Mouse (Mus musculus): ENCODE results near the gene Frs3.

Gene Frs3

DNA sequence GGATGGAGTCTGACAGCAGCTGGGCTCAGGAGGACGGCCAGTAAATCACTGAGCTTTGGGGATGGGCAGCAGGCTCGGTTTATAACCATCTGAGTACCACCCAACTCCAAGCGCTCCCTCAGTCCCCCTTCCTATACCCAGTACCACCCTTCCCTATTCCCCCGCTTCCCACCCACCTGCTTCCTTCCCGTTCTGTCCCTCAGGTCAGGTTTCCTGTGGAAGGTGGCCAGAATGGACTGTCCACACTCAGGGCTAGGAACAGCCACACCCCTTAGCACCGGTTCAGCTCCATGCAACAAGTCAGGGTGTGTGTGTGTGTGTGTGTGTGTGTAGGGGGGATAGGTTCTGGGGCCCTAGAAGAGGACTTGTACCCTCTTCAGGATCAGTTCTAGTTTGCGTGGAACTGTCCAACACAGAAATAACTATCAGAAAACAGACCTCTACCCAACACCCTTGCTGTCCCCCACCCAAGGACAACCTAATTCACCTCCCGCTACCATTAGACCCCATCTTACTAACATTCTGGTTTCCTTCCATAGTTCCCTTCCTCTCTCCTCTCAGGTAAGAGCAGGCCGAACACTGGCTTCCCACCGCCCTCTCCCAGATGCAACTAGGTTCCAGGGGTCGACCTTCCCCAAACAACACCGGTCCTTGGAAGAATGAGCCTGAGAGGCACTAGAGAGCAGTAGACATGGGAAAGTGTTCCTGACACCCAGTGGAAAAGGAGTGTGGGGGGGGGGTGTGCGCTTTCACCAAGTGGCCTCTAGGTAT lies 5.0 kb downstream of the Frs3 start:
- DNase-seq = no peak

DNA sequence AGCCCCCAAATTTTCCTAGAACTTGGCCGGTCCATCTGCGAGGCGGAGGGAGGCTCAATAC lies 5.4 kb downstream of the Frs3 start, which contains the start of gene Gm21981:
Gm21981 (minus strand) TSS at position 14 of the 61 bp plus-strand sequence.
- DNase-seq = no peak

DNA sequence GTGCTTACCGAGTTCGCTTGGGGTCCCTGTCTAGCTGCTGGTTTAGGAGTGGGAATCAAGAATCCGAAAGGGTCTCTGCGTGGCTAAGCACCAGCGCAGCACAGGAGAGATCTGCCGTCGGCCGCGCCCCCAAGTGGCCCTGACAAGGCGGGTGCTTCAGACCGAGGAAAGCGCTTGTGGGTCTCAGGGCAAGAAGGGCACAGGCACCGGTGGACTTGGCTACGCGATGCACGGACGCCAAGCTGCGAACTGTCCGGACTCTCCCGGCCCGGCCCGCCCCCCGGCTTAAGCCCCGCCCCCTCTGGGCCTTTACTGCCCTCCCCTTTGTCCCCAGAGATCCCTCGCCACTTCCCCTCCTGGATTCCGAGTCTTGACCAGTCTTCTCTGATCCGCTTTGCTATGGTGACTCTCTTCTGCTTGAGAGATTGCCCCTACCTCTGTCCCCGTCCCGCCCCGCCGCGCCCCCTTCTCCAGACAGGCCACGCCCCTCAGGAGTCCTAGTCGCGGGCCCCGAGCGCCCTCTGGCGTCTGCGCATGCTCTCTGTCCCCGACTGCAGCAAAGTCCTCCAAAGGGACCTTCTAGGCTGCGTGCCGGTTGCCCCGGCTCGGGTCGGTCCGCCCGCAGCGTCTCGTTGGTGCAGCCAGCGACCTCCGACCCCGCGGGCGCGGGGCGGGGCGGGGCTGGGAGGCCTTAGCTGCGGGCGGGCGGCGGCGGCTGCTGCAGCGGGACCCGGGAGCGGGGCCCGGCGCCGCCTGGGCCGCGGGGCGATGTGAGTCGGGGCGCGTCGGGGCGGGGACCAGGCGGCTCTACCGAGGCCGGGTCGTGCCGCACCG lies 5.9 kb downstream of the Frs3 start, which contains the start of gene Prickle4:
Prickle4 (minus strand) TSS at position 234 of the 834 bp plus-strand sequence.
- DNase-seq = peak; percentile 88 to 89

DNA sequence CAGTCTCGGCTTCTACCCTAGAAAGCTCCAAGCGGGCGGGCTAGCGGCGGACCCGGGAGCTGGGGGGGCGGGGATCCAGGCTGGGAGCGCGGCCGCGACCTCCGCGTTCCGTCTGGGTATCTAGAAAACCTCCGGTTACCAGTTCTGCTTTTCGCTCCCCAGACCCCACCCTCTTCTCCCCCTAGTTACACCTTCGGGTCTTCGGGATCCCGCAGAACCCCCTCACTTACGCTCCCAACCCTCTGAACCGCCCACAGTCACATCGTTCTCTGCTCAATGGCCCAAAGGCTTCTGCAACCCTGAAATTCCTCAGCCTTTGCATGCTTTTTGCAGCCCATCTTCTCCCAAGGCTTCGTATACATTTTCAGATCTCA lies 6.5 kb downstream of the Frs3 start:
- DNase-seq = no peak

DNA sequence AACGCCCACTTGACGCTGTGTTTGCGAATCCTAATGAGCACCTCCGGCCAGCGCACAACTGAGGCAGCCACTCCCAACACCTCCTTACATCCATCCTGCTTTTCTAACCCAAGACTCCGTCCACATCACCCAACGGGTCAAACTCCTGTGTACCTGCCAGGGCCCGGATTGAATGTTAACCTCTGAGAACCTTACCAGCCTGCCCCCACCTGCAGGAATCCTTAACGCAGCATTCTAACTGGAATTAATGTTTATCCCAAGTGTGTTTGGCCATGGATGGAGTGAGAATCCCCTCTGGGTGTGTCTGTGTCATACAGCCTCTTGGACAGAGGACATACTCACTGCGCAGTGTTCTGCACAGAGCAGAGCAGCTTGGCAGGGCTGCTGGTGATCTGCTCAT lies 9.3 kb downstream of the Frs3 start:
- no peak for DNase-seq

DNA sequence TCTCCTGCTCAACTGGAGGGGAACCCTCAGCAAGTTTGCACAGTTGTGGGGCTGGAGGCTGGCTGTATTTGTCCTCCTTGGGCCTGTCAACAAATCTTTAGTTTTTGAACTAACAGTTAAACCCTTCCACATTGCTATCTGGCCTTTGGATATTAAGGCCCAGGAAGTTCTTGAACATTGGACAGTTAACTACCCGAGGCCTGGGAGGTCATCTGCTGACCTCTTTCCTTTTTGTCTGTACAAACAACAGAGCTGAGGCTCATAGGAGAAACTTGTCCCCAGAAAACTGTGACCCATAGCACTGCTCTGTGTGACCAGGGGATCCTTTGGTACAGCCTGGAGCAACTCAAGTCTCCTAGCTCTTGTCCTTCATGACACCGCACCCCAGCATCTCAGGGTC lies 10.2 kb downstream of the Frs3 start:
- DNase-seq = no peak

DNA sequence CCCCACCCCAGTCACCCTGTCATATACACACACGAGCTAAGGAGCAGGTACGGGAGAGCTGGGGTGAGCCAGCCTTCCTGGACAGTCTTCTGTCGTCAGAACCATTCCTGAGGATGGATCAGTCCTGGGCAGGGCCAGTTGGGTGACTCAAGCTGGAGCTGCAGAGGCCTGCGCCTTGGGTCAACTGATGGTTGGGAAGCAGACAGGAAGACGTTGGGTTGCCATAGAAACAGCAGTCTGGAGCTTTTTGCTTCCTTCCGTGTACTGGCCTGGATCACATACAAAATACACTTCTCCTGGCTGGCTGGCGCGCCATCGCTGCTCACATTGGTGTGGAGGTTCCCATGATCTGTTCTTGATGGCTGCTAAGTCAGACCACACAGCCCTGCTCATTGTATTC lies 13.0 kb downstream of the Frs3 start:
- DNase-seq = no peak

DNA sequence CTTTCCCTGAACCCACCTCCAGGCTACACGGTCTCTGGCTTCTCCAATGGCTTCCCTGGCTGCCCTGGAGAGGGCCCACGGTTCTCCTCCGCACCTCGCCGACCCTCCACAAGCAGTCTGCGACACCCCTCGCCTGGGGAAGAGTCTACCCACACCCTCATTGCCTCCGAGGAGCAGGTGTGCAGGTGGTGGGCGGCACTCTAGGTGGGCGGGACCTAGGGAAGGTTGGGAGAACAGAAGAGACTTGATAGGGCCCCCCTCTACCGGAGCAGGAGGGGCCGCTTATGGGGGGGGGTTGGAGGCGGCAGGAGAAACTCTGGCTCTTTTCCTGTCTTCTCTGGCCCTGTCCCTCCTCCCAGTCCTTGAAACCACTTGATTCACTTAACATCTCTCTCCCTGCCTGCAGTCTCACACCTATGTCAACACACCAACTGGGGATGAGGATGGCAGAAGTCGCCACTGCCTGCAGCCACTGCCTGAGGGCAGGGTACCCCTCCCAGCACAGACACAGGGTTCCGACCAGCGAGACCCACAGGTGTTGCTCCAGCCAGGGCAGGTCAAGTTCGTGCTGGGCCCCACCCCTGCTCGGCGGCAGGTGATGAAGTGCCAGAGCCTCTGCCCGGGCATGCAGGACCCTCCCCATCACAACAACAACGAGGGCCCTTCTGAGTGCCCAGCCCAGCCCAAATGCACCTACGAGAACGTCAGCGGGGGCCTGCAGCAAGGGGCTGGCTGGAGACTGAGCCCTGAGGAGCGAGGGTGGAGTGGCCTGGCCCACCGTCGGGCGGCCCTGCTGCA lies 13.9 kb downstream of the Frs3 start:
- DNase-seq = no peak

DNA sequence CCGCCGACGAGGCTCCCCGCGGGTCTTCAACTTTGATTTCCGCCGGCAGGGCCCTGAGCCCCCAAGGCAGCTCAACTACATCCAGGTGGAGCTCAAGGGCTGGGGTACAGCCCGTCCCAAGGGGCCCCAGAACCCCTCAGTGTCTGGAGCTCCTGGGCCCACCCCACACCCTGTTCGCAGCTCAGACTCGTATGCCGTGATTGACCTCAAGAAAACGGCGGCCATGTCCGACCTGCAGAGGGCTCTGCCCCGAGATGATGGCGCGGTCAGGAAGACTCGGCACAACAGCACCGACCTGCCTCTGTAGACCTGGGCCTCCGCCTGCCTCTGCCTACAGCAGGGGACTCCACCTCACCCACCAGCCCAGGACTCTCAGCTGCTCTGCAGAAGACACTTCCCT lies 14.7 kb downstream of the Frs3 start:
- DNase-seq = no peak

DNA sequence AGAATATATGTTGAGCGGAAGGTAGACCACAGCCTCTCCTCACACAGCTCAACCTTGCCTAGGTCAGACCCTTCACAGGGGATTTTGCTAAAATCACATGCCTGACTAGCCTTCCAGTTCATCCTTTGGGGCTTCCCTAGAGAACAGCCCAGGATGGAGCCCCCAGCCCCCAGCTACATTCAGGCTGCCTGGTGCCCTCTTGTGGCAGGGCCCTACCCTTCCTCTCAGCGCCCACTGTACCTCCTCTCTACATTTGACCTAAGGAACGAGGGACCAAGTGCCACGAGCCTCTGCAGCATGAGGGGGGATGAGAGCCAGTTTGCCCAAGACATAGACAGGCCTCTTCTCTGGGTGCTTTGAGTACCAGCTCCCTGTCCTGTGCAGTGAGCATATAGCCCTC lies 15.9 kb downstream of the Frs3 start:
- no peak for DNase-seq

DNA sequence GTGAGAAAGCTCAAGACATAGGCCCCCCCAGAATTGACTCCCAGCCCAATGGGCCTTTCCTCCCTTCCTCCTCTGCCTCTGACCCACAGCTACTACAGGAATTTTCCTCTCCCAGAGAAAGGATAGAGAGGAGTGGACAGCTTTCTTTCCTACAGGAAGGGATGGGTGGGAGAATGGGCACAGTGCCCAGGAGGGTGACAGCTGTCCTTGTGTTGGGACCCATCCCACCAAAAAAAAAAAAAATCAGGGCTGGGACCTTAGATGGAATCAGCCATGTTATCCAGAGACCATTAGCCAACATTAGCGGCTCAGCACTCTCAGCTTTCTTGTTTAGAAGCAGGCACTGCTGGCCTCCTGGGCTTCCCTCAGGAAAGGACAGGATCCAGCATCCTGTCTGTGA lies 17.4 kb downstream of the Frs3 start:
- no peak for DNase-seq

DNA sequence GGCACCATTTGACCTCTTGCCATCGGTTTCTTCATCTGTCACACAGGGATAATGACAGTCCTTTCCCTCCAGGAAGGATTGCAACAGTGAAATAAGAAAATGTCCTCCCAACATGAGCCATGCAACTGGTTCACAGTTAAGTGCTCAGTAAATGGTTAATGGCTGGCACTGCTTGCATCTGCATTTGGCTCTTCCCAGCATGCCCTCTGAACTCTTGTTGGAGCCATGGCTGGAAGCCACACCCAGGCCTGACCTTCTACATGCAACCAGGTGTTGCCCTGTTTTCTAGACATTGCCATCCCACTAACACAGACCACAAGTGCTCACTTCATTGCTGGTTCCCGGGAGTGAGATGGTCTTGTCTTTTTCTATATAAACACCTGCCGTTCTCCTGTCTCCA lies 19.1 kb downstream of the Frs3 start:
- DNase-seq = no peak

DNA sequence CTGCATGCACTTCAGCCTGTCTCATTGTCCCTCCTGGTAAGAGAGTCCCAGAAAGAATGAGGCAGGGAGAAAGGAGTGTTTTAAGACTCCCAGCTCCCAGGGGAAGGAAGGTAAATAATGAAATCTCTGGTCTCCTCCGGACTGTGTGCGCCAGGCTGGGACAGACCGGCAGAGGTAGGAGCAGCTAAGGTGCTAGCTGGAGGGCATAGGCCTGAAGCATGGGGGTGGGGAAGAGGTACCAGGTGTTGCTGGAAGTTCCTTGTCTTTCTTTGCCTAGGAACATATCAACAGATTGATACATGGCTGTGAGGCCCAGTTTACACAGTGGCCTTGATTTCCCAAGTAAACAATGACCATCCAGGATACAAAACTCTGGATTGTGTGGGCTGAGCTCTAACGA lies 20.1 kb downstream of the Frs3 start:
- no peak for DNase-seq

DNA sequence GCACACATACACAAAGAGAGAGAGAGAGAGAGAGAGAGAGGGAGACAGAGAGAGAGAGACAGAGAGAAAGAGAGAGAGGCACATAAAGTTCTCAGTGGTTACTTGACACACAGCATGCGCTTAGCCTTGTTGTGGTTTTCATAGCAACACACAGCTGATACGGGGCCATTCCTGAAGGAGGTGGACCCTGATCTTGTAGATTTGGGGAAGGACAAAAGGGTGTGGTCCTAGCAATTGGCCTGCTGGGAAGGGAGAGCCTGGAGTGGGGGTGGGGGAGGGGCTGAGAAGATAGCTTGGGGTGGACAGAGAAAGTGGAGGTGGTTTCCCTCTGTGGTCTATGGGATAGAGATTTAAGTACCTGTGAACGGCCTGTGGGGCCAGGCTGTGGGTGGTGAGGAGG lies 21.2 kb downstream of the Frs3 start:
- DNase-seq = no peak

DNA sequence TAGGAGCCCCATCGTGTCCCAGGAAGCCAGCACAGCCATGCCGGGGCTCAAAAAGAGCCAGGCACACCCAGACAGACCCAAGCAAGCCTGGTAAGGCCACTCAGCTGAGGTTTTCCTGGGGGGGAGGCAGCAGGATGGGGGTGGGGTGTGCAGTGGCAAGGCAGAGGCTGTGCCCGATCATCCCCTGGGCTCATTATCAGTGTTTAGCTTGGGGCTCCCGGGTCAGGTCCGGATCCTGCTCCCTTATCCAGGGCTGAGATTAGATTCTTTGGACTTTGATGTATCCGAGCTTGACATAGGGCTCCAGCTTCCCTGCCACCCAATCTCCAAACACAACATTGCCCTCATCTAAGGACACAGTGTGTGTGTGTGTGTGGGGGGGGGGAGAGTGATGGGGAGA lies 23.1 kb downstream of the Frs3 start:
- DNase-seq = no peak

DNA sequence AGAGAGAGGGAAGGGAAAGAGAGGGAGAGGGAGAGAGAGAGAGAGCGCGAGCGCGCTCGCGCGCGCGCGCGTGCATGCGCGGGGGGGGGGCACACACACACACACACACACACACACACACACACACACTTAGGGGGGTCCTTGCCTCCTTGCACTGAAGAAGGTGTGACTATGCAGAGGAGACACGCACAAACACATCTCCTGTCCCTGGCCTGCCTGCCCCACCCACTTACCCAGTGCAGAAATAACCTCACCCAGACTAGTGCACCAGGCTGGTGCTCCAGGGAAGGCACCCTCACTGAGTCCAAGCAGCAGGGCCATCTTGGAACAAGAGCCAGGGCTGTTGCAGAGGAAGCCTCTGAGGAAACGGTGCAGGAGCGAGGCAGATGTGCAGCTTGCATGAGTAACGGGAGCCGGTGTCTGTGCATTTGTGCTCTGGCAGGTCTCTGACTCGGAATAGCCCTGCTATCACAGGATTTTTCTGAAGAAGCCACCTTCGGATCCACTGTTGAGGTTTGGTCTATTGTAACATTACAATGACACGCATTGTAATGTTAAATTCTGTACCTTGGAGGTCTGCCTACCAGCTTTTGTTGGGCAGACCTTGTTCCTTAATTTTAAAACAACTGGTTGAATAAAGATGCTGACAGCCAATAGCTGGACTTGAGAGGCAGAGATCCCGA lies 24.2 kb downstream of the Frs3 start:
- no peak for DNase-seq

DNA sequence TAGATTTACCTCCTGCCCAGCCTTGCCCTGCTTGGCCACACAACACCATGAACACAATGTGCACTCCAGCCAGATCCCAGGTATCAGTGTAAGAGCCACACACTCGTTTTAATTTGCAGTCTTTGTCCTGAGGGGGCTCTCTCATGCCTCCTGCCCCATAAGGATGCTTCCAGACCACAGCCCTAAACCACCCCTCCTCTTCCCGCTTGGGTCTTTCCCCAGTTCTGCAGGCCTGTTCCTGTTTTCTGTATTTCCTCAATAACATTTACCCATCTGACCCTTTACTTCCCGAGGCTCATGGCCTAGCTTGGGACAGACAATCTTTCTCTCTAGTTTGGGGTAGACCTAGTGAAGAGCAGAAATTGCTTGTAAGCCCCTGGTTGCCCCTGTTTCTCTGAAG lies 26.2 kb downstream of the Frs3 start:
- no peak for DNase-seq

DNA sequence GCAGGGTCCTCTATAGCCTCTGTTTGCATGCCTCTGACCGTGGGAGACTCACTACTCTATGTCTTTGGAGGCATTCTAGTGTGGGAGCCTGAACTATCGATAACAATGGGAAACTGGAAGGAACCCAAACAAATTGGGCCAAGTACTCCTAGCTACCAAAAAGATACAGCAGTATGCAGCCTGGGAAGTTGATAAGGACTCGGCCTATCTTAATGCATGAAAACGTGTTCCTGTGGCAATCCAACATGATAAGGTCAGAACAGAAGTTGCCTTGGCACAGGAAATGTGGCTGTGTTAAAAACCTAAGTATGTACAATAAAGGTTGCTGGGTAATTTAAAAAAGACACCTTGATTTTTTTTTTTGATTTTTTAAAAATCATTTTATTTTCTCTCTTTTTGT lies 32.4 kb downstream of the Frs3 start:
- no peak for DNase-seq

DNA sequence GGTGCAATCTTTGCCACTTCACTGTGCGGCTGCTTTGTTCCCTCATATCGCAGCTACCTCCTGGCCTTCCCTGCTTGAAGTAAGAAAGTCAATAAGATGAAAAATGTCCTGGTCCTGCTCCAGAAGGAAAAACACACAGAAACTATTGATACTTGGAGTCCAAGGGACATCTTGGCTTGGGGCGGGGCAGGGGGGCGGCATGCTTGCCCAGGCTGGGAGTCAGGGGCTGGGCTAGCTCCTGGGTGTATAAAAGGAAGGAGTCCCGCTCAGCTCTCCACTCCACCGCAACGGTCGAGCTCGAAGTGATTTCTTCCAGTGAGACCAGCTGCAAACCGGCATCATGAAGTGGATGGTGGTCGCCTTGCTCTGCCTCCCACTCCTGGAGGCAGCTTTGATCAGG lies 37.7 kb downstream of the Frs3 start, which contains the start of gene Pgc:
Pgc (plus strand) TSS at position 277 of the 400 bp plus-strand sequence.
- no peak for DNase-seq

DNA sequence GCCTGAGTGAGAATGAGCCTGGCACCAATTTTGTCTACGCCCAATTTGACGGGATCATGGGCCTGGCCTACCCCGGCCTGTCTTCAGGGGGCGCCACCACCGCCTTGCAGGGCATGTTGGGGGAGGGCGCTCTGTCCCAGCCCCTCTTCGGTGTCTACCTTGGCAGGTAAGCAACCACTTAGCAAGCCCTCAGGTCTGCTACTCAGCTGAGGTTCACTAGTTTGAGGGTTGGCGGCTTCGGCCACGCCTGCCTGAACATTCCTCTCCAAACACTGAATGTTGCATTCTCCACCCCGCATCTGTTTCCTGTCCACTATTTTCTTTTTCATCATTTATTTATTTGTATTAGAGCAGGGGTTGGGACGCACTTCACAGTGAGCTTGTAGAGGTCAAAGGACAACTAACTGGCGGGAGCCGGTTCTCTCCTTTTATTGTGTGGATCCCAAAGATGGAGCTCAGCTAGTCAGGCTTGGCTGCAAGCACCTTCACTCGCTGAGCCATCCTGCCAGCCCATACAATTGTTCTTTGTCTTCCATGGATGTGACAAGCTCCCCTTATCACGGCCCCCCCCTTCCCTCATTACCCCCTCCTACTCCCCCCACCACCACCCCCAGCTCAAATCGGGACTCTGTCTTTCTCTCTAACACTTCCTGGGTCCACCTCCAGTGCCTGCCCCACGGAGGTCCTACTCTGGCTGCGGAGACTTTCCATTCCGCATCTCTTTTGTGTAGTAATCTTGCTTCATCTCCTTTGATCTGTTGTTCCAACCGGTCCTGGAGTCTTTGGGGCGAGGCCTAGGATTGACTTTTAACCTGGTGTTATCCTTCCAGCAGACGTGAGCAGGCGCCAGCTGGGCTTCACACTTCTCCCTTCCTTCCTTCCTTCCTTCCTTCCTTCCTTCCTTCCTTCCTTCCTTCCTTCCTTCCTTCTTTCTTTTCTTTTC lies 42.1 kb downstream of the Frs3 start:
- no peak for DNase-seq

DNA sequence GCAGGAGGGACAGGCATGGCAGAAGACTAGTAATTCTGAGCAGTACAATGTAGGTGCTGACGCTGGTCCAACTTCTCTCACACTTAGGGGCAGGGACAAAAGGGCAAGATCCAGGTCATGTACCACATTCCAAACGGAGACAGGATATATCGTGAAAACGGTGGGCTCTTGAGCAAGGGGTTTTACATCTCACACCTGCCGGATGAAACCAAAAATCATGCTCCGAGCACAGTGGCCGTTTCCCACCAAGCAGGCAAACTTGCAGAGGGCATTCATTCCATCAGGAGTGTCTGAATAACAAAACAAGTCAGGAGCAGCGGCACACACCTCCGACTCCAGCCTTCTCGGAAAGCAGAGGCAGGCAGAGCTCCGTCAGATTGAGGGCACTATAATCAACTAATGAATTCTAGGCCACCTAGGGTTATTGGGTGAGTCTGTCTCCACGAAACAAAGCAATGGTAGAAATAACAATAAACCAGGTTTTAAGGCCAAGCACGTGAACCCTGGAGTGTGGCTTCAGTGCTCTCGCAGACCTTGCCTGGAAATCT lies 46.8 kb downstream of the Frs3 start:
- no peak for DNase-seq

DNA sequence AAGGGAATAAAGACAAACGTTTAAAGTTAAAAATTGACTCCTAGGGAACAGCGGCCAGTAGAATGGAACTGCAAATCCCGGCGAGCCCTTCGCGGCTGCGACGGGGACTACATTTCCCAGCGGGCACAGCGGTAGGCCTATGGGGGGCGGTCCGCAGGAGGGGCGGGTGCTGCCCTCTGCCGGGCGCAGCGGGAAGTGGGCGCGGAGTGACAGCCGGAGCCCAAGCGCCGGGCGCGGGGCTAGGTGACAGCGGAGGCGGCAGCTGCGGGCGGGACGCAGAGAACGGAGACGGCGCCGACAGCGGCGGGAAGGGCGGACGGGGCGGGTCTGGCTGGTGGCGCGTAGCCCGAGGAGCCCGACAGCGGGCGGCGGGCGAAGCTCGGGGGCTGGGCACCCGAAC lies 48.0 kb downstream of the Frs3 start, which contains the start of gene Tfeb:
Tfeb (plus strand) TSS at position 175 of the 400 bp plus-strand sequence.
- DNase-seq = peak; percentile 89 to 92

Measured in thymus, adult 18-20 months (tissue).